Mouse (Mus musculus): ENCODE results near the gene Tmem183a.

The Tmem183a gene

DNA sequence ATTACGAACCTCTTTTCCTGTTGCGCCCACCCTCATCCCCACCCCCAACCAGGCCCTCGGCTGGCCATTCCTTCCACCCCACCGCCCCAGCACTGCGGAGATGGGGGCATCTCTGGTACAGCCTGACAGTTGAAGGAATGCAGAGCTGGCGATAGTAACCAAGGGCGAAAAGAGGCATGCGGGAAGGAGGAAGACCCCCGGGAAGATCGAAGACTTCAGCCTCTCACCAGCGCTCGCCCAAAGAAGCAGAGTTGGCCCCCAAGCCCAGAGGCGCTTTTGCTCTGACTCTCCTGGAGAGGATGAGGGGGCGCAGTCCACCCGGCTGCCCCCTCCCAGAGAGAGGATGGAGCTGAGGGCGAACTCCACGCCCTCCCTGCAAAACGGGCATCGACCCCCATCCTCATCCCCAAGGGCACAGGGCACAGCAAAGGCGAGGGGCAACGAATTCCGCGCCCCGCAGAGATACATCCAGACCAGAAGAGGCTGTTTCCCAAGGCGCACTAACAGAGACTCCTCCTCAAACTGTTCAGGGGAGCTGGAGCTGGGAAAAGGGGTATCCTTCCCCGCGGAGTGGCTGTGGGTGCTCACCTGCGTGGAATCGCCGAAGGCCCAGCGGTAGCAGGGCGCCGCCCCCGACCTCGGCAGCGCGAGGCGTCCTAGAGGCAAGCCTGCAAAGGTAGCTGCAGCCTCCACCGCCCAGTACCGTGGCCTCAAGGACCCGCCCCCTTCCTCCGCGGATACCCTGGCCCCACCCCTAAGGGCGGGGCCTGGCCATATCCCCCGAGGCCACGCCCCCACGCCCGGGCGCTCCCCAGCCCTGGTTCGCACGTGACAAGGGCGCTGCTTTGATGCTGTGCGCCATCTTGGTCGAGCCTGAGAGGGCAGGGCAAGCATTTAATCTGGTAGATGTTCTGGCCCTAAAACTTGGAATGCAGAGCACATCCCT, 17.5 kb downstream of the Tmem183a start:
- DNase-seq (ENCODE audit: low spot score in 2 of 2) = peak; percentile 59 to 69

DNA sequence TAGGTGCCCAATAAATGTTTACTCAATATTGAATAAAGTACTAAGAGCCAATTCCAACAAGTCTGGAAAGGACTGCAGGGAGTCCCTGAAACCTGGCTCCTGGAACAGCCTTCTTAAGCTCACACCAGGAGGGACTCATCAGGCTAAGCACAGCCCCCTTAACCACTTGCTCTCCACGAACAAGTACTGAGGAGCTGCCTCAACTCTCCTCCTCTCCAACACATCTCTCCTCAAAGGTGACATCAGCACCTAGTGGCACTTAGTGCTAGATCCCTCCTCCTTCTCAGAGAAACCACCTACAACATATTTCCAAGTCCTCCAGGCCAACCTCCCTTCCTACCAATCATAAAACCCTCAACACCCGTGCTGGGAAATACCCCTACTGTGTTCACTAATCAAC, 18.2 kb downstream of the Tmem183a start:
- no peak for DNase-seq (ENCODE audit: low spot score in 2 of 2)

DNA sequence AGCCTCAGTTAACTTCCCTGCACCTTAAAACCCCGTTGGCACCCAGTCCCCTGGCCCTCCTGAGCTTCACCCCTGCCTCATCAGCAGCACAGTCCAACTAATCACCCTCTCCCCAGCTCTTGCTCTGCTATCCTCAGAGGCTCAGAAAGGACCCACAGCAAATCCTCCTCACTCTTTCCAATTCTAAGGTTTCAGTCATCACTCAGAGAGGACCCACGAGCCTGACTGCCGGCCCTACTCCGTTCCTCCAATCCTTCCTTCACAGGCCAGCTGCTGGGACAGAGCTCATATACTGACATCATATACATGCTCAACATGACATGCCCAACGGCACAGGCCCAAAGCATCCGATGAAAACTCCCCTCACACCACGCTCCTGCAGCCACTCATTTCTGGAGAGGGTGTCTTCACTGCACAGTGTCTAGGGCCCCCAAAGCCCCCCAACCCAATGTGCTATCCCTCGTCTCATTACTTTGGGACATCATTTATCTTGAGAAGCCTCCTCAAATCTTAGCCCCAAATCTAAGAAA, 18.9 kb downstream of the Tmem183a start:
- no peak for DNase-seq (ENCODE audit: low spot score in 2 of 2)

DNA sequence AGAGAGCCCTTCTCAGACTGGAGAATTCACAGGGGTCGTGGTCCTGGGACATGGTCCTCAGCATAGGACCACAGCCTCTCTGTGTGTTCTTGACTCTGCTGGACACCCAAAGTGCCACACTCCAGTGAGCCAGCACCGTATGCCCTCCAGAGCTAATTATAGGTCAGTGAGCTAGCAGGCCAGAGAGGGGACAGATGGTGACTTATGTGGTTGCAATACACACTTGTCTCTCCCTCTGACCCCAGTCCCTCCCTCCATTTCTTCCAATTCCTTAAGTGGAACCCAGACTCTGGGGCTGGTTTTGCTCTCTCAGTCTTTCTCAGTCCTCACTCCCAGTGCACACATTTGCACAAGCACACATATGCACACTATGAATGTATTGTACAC, 19.5 kb downstream of the Tmem183a start:
- no peak for DNase-seq (ENCODE audit: low spot score in 2 of 2)

DNA sequence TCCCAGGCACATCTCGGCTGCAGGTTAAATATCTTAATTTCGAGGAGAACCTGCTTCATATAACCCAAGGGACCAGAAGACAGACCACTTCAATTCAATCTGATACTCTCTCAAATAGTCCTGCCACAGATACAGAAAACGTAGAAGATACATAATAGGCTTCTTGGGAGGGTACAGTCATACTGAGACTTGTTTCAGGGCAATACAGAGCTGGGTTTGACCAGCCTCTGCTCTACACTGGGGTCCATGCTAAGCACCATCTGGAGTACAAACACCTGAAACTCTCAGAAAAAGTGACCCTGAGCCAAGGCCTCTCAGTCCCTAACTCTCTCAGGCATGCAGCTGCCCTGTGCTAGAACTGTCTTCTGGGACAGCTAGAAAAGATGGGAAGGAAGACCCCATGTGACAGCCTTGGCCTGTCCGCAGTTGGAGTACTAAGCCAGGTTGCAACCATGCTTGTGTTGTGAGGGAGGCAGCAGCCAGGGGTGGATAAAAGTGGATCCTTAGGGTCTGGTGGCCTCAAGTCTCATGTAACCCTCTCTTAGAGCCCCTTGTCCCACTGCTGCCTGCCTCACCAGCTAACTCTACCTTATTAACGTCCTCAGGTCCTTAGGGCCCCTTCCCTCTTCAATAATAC, 20.0 kb downstream of the Tmem183a start:
- DNase-seq (ENCODE audit: low spot score in 2 of 2) = no peak

DNA sequence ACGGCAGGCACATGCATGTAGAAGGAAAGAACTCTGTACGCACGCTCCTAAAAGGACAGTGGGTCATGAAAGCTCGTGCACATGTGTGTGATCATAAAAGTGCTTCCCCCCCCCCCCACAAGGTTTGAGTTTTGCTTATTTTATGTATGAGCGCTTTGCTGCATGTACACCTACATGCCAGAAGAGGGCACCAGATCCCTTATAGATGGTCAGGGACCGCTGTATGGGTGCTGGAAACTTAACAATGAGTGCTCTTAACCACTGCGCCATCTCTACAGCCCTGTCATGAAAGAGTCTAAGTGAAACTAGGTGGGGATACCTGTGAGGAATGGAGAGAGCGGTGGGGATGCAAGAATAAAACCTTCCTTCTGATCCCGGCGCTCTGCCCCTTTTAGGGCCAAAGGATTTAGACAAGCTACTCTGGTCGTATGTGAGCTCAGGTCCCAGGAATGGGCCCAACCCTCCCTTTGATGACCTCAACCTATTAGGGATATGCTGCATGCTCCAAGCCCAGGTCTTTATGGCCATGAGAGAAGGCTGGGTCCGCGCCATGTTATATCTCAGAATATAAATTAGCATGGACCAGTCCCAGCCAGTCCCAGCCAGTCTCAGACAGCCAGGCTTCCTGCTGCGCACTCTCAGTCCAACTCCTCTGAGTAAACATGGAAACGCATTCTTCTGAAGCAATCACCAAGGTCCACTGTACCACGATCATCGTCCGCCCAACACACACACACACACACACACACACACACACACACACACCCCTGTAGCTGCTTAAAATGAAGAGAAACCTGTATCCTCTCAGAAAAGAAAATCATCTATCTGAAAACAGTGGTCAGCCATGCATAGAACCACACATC, 21.8 kb downstream of the Tmem183a start:
- no peak for DNase-seq (ENCODE audit: low spot score in 2 of 2)

DNA sequence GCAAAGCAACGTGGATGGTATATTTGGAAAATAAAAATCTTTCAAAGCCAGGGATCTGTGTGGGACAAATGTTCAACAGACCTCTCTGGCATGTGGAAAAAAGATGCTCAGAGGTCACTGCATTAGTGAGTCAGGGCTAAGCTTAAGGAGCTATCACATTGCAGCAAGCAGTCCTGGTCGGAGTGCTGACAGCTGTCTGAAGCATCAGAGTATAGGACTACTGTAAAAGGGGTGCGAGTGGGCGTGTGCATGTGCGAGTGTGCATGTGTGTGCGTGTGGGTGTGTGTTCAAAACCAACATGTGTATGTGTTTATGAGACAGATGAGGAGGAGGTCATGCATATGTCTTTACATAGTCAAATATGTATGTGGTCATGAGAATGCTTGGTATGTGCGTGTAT, 22.6 kb downstream of the Tmem183a start:
- no peak for DNase-seq (ENCODE audit: low spot score in 2 of 2)

DNA sequence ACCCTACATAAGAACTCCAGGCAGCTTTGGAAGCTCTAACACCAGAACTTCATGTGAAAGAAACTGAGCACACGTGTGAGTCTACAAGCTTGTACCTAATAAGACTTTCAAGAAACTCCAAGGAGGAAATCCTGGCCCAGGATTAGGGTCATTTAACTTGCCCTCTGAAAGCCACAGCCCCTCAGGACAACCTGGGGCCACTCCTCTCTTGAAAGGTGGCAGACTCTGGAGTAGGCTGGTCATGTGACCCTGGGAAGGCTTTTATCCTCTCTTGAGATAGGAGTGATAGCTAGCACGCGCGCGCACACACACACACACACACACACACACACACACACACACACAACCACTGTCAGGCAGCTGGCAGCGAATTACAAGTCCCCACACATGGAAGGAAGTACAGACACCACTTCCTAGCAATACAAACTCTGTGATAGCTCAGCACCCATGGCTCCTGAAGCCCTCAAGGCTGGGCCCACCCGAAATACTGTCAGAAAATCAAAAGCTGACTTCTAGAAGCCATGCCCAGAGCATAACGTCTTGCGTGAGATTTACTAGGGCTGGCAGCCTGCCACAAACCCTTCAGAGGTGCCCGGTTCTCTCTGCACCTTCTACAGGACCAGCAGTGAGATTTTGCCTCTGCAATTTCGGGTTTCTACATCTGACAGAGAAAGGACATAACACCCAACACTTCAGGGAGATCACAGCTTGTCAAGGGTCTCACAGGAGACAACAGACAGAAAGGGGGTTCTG, 24.6 kb downstream of the Tmem183a start:
- no peak for DNase-seq (ENCODE audit: low spot score in 2 of 2)

DNA sequence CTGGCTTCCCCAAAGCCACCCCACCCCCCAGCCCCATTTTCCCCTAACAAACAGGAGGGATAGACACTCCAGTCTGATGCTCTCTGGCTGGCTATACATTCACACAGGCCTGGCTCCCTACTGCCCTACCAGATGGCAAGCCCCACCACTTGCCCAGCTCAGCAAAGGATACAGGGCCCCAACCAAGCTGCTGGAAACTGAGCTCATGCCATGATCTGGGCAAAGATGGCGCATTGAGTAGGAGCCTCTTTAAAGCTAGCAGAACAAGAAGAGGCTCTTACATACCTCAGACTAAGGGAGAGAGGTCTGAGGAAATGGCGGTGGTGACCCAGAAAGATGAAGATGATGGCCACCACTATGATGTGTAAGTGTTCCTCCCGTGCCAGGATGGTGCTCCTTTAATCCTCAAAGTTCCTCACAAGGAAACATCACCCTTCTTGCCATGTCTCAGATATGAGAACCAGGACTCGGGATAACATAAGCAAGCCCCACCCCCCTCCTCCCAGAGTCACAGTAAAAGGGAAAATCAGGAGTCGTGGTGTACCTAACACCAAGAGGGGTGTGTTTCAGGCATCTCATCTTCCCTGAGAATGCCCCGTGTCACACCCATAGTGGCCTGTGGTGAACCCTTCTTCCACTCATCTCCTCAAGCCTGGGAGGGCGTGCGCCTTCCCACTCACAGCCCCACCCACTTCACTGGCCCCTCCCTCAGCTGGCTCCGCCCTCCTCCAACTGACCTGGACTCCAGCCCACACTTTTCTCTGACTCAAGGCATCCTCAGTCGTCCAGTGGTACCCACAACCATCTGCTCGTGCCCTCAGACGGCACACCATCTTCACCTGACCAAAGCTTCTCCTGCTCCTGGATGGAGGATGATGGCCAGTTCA, 25.6 kb downstream of the Tmem183a start:
- DNase-seq (ENCODE audit: low spot score in 2 of 2) = no peak

DNA sequence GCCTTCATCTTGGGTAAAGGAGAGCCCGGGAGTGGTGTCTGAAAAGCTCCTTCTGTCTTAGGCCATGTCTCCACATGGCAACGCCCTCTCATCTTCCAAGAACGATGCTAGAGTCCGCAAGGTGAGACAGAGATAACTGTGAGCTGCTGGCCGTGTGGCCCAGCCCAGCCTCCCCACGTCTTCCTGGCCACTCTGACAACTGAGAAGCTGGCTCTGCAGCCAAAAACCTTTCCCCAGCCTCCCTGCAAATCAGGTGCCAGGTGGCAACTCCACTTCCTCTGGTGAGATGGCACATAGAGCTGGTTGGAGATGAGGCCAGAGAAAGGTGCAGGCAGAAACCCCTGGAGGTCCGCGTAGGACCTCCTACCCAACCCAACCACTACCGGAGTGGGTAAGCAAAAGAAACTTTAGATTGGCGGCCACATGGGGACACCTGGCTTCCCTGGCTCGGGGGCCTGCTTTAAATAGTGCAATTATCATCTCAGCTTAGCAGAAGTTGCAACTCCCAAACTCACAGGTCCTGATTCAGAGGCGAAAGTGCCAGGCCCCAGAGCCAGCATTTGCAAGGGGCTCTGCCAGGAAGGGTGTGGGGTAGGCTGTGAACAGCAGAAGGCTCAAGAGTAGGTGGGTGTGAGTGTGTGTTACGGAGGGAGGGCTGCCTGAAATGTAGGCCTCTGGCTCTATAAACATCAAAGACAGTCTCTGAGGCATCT, 26.4 kb downstream of the Tmem183a start:
- no peak for DNase-seq (ENCODE audit: low spot score in 2 of 2)

DNA sequence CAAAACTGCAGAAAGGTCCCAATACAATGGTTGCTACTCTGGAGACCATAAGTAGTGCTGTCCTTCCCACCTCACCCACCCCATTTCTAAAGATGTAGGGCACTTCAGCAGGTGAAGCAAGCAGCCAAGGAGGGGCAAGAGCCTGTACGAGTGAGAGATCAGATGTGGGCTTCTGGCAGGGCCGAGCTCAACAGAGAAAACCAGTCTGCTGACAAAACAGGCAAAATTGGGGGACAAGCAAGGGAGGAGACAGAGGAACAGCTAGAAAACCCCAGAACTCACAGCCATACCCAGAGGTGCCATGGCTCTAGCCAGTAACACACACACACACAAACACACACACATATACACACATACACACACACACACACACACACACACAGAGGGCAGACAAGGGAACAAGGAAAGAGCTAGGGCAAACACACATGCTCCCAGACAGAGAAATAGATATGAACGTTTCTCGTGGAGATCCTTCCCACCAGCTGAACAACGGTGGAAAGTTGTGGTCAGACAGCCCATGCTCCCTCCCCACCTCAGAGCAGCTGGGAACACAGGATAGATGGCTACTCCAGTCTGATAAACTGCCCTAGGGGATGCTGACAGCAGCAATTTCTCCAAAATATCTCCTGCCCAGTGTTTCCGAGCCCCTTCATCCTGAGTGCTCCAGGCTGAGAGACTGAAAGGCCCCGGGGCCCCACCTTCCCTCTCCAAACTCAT, 27.5 kb downstream of the Tmem183a start:
- DNase-seq (ENCODE audit: low spot score in 2 of 2) = no peak

DNA sequence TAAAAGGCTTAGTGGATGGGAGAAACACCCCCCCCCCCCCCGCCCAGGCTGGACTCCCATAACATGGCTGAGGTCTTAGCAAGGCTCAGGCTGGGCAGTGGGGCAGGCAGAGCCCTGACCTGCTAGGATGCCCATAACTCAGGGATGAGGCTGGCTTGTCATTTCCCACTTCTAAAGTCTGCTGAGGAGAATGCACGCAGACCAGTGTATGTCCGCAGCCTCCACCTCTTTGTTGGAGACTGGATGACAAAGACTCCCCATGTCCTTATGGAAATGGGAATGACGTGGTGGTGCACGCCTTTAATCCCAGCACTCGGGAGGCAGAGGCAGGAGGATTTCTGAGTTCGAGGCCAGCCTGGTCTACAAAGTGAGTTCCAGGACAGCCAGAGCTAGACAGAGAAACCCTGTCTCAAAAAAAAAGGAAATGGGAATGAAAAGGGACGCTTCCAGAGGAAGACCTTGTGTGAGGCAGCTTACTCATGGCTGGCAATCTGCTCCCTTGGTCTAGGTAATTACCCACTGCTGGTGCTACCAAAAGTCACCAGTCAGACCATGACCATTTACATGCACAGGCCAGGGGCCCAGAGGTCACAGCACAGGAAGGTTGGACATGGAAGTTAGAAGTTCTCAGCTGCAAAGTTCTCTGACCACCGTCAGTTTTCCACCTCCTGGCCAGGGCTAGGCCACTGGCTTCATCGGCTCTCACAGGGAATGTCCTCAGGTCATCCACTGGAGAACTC, 28.2 kb downstream of the Tmem183a start:
- DNase-seq (ENCODE audit: low spot score in 2 of 2) = no peak

DNA sequence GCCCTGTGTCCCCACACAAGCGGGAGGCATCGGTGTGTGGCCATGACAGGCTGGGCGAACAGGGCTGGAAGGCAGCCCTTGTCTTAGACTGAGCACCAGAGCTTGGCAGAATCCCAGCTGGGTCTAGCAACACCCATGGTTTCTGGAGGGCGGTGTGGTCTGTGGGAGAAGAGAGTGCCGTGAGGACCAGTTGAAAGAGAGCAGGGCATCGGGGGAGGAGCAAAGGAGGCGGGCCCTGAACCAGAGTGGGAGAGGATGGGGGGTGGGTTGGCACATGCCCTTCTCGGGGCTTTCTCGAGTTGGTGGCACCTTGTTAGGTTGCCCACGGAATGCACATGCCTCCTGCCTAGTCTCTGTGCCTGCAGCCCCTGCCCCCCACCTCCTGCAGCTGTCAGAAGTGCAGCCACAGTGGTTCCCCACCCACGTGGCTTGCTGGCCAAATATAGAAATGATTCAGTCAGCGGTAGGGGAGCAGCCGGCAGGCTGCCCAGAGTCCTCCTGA, 29.0 kb downstream of the Tmem183a start, which contains the start of gene Ppfia4:
TSS of gene Ppfia4 (minus strand) at position 159 of the 502 bp plus-strand sequence.
- DNase-seq (ENCODE audit: low spot score in 2 of 2) = peak; percentile 23 to 27

DNA sequence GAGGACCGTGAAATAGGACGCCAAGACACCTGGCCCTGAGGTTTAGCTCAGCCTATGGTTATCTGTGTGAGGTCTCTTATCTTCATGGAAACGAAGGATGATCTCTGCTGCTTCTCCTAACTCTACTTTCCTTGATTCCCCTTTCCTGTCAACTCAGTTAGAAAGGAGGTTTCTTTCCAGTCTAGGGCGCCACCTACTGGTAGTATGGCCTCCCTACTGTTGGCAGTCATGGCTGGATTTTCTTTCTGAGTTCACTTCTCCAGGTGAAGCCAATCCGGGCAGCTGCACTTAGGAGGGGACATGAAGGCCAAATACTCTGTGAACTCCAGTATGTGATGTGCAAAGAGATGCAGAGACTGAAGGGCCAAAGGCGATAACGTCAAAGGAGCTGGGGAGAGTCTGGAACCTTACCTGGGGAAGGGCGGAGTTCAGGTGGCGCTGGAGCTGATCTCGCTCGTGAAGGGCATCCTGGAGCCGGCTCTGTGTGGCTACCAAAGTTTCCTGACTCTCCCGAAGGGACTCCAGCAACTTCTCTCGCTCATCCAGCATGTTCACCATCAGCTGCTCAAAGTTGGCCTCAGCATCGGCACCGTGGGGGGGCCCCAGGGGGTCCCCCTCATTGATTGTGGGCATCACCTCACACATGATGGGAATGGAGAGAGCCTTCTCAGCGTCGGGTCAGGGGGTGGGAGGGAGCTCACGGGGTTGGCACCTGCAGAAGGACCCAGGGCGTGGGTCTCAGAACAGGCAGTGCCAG, 29.7 kb downstream of the Tmem183a start:
- DNase-seq (ENCODE audit: low spot score in 2 of 2) = peak; percentile 43 to 80

DNA sequence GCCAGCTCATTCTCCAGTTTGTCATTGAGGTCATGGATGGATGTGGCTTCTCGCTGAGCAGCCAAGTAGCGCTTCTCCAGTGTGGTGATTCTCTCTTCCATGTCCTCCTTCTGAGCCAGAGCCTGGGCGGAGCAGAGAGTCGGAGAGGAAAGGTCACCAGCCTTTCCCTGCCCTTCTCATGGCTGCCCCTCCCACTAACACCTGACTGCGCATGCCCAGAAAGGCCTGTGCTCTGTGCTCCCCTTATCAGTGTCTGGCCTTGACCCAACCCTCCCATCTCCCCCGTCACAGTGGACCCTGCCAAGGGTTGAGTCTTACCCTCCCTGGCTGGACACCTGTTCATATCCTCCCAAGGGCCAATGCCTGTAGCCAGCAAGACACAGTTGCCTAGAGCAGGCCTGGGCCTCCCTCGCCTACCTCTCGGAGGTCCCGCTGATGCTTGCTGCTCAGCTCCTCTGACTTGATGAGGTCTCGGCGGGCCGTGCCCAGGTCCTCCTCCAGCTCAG, 34.9 kb downstream of the Tmem183a start:
- DNase-seq (ENCODE audit: low spot score in 2 of 2) = no peak

DNA sequence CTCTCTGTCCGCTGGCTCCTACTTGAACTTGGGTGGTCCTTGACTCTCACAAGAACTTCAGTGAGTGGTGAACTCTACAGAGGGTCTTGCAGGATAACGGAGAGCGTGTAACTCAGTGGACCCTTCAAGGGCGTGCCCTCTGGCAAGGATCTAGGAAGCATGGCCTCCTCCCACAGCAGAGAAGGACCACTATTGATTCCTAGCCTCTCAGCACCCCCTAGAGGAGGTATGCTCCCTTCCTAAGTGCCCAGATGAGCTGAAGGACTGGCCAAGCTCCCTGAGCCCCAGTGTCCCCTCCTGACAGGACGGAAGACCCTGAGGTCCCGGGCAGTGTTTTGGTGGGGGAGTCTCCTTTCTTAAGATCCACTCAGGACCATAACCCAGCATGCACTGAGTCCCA, 39.2 kb downstream of the Tmem183a start:
- DNase-seq (ENCODE audit: low spot score in 2 of 2) = no peak

Measured in thymus, postnatal 10 days (tissue).